Mouse (Mus musculus) cerebral cortex, adult 2 months (tissue): ENCODE data around the gene Ddn.

Experiments used
- WGBS: fragments of 180-500 bp; shearing (Covaris S2); methylation state at CpG from one replicate; pipeline ENCODE4 v1.1.7; 2018; 5-methylcytosine and 5-hydroxymethylcytosine counted together

Ddn gene

GRCm38 (mm10) chr15:98775533-98775932, 33.8 kb downstream of the Ddn start:
- WGBS = 21% methylated on average over 5 of the region's 5 CpGs

GRCm38 (mm10) chr15:98774096-98774495, 35.2 kb downstream of the Ddn start:
- 45% methylated on average over 15 of the region's 15 CpGs for WGBS

- 5% methylated on average over 36 of the region's 36 CpGs for WGBS
Observed at GRCm38 (mm10) chr15:98772511-98773211, 36.6 kb downstream of the Ddn start.

- WGBS = 30% methylated on average over 12 of the region's 12 CpGs
Observed at GRCm38 (mm10) chr15:98771813-98772425, 37.4 kb downstream of the Ddn start.

- 56% methylated on average over 5 of the region's 5 CpGs for WGBS
Observed at GRCm38 (mm10) chr15:98768259-98768658, 41.0 kb downstream of the Ddn start.

- WGBS = 56% methylated on average over 4 of the region's 4 CpGs
Observed at GRCm38 (mm10) chr15:98765929-98766328, 43.4 kb downstream of the Ddn start.

- WGBS = 1% methylated on average over 74 of the region's 76 CpGs
Observed at GRCm38 (mm10) chr15:98762670-98763529, 46.4 kb downstream of the Ddn start, which contains the start of gene Arf3. Gene Arf3, minus strand, starts transcription at chr15:98763214.

- WGBS = under 1% methylated on average over 24 of the region's 24 CpGs
Observed at GRCm38 (mm10) chr15:98762201-98762621, 47.1 kb downstream of the Ddn start.

- 65% methylated on average over 2 of the region's 2 CpGs for WGBS
Observed at GRCm38 (mm10) chr15:98754125-98754524, 55.2 kb downstream of the Ddn start.
